Mouse (Mus musculus) G1E (cell line): Measurements from ENCODE around the gene Rsg1. TPM values are rescaled to one million over a fixed set of nuclear protein-coding genes. Genes with fewer than 3 reads are reported as not detected.

Source experiments
- ATAC-seq: 2 replicates; pipeline ENCODE4 v1.8.0; 2016; ENCODE audit warnings: mild to moderate bottlenecking; ENCODE audit not compliant: insufficient number of reproducible peaks, poor library complexity, low FRiP score, severe bottlenecking; ENCODE audit errors: extremely low read depth
- DNase-seq: peaks from one replicate; pipeline ENCODE4 v3.0.0; 2012; ENCODE audit warnings: low spot score
- H3K27me3 ChIP-seq: 2 replicates; pipeline ENCODE4 v1.6.1; 2012; ENCODE audit warnings: mild to moderate bottlenecking, low read length, inconsistent platforms; ENCODE audit not compliant: insufficient read depth
- H3K36me3 ChIP-seq: replicated peaks from 2 replicates; pipeline ENCODE3; 2012; ENCODE audit warnings: mild to moderate bottlenecking, inconsistent platforms
- H3K4me1 ChIP-seq: 2 replicates; pipeline ENCODE4 v1.6.1; 2012; ENCODE audit warnings: low read depth, low read length, inconsistent platforms, mixed read lengths; ENCODE audit not compliant: insufficient read depth
- H3K4me3 ChIP-seq: 2 replicates; pipeline ENCODE4 v1.5.1; 2012; ENCODE audit warnings: low read depth, mild to moderate bottlenecking, inconsistent platforms, low read length, moderate library complexity, mixed read lengths
- H3K9me3 ChIP-seq: replicated peaks from 2 replicates; pipeline ENCODE4 v1.6.1; 2012; ENCODE audit warnings: inconsistent platforms
- CTCF ChIP-seq: IDR thresholded peaks from 2 replicates; pipeline ENCODE4 v1.5.1; 2012; ENCODE audit warnings: low read depth, low read length, inconsistent platforms, mixed read lengths
- GATA1 ChIP-seq: IDR thresholded peaks from 2 replicates; pipeline ENCODE4 v1.6.1; 2012; ENCODE audit warnings: borderline replicate concordance, low read length, inconsistent platforms, mixed read lengths
- GATA2 ChIP-seq: IDR thresholded peaks from 2 replicates; pipeline ENCODE4 v1.6.1; 2012; ENCODE audit warnings: low read depth, low read length, inconsistent platforms, borderline replicate concordance
- POLR2AphosphoS5 ChIP-seq: IDR thresholded peaks from 2 replicates; pipeline ENCODE4 v1.6.1; 2012; ENCODE audit warnings: low read depth, low read length, inconsistent platforms; ENCODE audit not compliant: insufficient replicate concordance
- TAL1 ChIP-seq: conservative IDR thresholded peaks from 2 replicates; pipeline ENCODE4 v1.6.1; 2012; ENCODE audit warnings: low read depth, low read length, inconsistent platforms, mixed read lengths
- polyA plus RNA-seq: library from polyadenylated mRNA; stranded (reverse); fragments of >175 nt; gene quantifications from 2 replicates; pipeline ENCODE4 v1.2.3, GENCODE M21; 2012
- total RNA-seq, 2 experiments: library from RNA; stranded (forward) in 1 of 2; stranded (reverse) in 1 of 2; fragments of 200-1000 nt in 1 of 2; fragments of >200 nt in 1 of 2; fragmentation: Nextera tagmentation in 1 of 2; gene quantifications; 2 replicates each; pipeline ENCODE4 v1.2.3; 2014 to 2017

The Rsg1 gene
- total and polyA plus RNA-seq, 3 experiments: 0.56 to 2.0 (median 1.6) TPM

GRCm38 (mm10) chr4:141244401-141244800 is 30.6 kb downstream of the Rsg1 start:
- H3K36me3 ChIP-seq: no peaks in the 10 kb centered on the region
- no peak overlapping the region for H3K4me3 ChIP-seq
- H3K9me3 ChIP-seq: peaks cover 6% of the 10 kb centered on the region; the same call in 1 of the 2 replicates
- peaks cover 39% of the 10 kb centered on the region for H3K27me3 ChIP-seq
- ATAC-seq: no peak
- no peak for DNase-seq
- TF ChIP-seq CTCF (no peak), GATA2 (no peak), GATA1 (no peak), POLR2AphosphoS5 (no peak), TAL1 (no peak)
- H3K4me1 ChIP-seq: peaks cover 4% of the 10 kb centered on the region

DNA sequence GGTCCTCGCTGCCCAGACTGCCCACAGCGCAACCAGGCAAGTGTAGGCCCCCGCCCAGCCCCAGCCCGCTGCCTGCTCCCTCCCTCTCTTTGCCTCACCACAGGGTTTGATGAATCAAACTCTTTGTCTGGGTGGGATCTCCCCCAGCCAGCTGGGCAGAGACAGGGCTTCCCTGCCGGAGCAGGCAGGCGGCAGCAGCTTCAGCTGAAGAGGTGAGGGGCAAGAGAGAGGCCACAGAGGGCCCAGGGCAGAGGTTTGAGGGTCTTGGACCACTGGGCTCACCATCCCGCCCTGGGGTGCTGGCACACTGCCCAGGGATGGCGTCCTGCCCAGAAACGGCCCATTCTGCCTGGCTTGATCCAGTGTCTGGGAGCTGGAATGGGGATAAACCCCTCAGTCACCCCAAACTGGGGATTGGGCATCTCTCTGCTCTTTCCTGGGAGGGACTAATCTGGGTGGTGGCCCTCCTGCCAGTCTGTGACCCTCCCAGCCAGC is 31.2 kb downstream of the Rsg1 start:
- TF ChIP-seq CTCF (no peak), POLR2AphosphoS5 (no peak), GATA2 (no peak), TAL1 (no peak), GATA1 (no peak)
- Histone ChIP-seq H3K9me3 (peaks cover 6% of the 10 kb centered on the region; the same call in 1 of the 2 replicates), H3K36me3 (no peaks in the 10 kb centered on the region), H3K4me3 (no peak overlapping the region), H3K4me1 (no peaks in the 10 kb centered on the region), H3K27me3 (peaks cover 34% of the 10 kb centered on the region)
- ATAC-seq (no peak), DNase-seq (no peak)

DNA sequence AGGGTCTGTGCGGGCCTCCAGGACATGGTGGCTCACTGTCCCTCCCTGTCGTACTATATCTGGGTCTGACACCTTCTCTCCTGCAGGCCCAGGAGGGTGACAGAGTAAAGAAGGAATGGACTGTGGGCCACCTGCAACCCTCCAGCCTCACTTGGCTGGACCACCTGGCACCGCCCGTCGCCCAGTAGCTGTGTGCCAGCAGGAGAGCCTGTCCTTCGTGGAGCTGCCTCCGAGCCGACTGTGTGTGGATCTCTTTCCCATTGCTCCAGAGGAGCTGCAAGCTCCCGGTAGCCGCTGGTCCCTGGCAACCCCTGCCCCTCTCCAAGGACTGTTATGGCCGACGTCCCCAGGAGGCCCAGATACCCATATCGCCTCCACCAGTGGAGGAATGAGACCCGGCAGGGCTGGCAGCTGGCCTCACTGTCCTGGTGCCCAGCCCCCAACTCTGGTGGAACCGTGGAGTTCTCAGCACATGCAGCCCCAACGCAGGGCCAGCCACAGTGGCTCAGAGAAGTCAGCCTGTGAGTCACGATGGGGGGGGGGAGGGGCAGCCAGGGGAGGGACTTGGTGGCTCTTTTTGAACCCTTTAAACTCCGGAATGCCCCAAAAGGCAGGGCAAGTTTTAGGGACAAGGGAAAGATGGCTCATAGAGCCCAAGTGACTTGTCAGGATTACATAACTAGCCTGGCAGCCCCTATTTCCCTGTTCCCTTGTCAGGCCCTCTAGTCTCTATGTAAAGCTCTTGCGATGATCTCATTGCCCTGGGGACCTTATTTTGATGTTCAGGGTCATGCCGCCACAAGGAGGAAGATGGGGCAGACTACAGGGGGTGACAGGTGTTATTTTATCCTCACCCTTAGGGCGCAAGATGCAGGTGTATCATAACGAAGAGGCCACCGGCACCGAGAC is 32.6 kb downstream of the Rsg1 start:
- Histone ChIP-seq H3K36me3 (no peaks in the 10 kb centered on the region), H3K9me3 (peaks cover 6% of the 10 kb centered on the region; the same call in 1 of the 2 replicates), H3K27me3 (peaks cover 24% of the 10 kb centered on the region), H3K4me3 (no peak overlapping the region), H3K4me1 (no peaks in the 10 kb centered on the region)
- TF ChIP-seq TAL1 (no peak), GATA2 (no peak), GATA1 (no peak), CTCF (no peak), POLR2AphosphoS5 (no peak)
- no peak for DNase-seq
- ATAC-seq: no peak

DNA sequence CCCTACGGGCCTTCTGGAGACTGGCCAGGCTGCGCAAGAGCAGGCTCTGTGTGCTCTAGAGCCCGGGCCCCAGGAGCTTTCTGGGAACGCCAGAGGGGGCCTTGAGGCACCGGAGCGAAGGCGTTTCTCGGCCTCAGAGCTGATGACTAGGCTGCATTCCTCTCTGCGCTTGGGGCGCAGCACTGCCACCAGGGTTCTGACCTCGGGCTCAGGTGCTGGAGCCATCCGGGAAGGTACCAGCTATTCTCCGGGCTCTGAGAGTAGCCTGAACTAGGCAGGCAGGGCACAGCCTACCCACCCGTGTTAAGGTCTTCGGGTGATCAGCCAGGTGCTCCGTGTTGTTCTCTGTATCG is 33.2 kb downstream of the Rsg1 start:
- Histone ChIP-seq H3K36me3 (no peaks in the 10 kb centered on the region), H3K27me3 (peaks cover 19% of the 10 kb centered on the region), H3K4me3 (no peak overlapping the region), H3K4me1 (no peaks in the 10 kb centered on the region), H3K9me3 (peaks cover 6% of the 10 kb centered on the region; the same call in 1 of the 2 replicates)
- ATAC-seq: no peak
- TF ChIP-seq GATA1 (no peak), CTCF (no peak), TAL1 (no peak), GATA2 (no peak), POLR2AphosphoS5 (no peak)
- DNase-seq: no peak

DNA sequence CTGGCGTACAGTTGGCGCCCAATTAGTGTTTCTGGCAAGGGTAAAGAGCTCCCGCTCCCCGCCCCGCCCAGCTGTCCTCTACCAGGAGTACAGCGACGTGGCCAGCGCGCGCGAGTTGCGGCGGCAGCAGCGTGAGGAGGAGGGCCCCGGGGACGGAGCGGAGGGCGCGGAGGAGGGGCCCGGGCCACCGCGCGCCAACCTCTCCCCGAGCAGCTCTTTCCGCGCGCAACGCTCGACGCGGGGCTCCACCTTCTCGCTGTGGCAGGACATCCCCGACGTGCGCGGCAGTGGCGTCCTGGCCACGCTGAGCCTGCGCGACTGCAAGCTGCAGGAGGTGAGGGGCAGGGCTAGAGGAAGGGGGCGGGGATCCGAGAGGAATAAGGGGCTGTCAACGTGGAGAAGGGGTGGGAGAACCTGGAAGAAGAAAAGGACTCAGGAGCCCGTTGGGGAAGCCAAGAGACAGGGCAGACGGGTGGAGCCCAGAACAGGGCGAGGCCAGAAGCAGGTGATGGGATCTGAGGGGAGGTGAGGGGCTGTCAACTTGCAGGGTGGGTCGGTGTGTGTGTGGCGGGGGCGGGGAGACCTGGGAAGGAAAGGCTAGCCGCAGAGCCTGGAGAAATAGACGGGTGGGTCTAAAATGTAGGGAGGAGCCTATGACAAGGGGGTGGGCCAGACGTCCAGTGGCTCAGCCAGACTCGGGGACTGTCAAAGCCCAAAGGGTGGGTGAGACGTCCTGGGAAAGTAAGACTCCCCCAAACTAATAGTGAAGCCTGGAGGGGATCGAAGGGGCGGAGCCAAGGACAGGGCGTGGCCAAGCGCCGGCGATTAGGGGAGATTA is 34.2 kb downstream of the Rsg1 start:
- ATAC-seq (no peak), DNase-seq (no peak)
- Histone ChIP-seq H3K36me3 (no peaks in the 10 kb centered on the region), H3K4me1 (no peaks in the 10 kb centered on the region), H3K4me3 (no peak overlapping the region), H3K9me3 (peaks cover 6% of the 10 kb centered on the region; the same call in 1 of the 2 replicates), H3K27me3 (peaks cover 13% of the 10 kb centered on the region)
- TF ChIP-seq POLR2AphosphoS5 (no peak), GATA2 (no peak)

DNA sequence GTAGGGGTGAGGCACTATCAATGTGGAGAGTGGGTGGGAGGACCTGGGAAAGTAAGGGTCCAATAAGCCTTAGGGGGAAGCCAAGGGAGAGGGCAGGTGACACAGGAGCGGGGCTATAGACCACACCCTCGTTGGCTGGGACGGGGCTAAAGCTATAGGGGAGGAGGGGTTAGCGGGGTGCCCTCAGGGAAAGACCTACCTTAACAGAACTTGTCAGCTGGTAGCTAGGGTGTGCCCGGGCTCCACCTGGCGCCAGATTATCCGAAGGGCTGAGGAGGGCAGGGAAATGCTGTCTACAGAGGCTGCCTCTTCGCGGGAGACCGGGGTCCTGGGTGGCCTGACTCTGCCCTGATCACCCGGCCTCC is 34.8 kb downstream of the Rsg1 start:
- no peaks in the 10 kb centered on the region for H3K4me1 ChIP-seq
- TF ChIP-seq GATA1 (no peak), GATA2 (no peak), CTCF (no peak), POLR2AphosphoS5 (no peak), TAL1 (no peak)
- DNase-seq (no peak), ATAC-seq (no peak)
- peaks cover 10% of the 10 kb centered on the region for H3K27me3 ChIP-seq
- H3K36me3 ChIP-seq: no peaks in the 10 kb centered on the region
- H3K9me3 ChIP-seq: peaks cover 6% of the 10 kb centered on the region; the same call in 1 of the 2 replicates
- H3K4me3 ChIP-seq: no peak overlapping the region
